Mouse (Mus musculus): Measurements from ENCODE around the gene Mmd.
A peak's percentile ranks its signal among the peaks of the same experiment; 100 is the strongest.

The Mmd gene

DNA sequence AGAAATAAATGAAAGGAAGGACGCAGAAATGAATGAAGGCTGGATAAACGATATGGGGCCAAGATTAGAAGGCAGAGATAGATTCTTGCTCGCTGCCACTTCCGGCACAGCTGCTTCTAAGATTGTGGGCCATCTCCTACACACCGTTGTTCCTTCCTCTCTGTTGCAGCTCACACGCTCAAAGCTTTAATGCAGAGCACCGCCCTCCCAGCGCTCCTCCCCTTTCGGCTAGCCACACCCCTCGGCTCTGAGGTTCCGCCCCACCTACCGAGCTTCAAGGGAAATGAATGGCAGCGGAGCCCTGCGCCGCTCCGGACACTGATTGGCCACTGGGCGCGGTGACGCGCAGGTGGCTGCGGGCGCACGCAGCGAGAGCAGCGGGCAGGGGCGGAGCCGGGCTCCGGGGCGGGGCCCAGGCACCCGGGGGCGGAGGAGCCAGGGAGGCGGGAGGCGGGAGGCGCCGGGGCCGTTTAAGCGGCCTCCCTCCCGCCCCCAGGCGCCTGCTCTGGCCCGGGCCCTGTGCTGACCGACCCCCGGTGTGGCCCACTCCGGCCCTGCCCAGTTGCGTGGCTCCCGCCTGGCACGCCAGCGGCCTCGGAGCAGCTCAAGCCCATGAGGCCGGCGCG, at the start of gene Mmd:
Mmd (plus strand) TSS at position 432 of the 626 bp plus-strand sequence.
- peak; percentile 96 for DNase-seq (ENCODE audit: low spot score)

DNA sequence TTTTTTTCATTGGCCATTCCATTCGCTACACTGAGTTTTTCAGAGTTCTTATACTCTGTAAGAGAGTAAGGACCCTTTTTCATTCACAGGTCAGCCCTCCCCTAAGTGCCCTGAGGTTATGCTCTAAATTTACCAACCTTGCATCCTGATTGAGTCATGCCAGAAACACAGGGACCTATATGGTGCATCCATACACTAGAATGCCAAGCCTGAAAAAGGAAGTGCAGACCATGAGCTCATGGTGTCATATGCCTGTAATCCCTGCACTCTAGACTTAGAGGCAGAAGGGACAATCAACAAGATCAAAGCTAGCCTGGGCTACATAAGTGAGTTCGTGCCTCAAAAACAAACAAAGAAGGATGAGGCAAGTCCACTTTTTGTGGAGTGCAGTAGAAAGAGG, 48.4 kb upstream of the Mmd start:
- no peak for DNase-seq (ENCODE audit: low spot score)

DNA sequence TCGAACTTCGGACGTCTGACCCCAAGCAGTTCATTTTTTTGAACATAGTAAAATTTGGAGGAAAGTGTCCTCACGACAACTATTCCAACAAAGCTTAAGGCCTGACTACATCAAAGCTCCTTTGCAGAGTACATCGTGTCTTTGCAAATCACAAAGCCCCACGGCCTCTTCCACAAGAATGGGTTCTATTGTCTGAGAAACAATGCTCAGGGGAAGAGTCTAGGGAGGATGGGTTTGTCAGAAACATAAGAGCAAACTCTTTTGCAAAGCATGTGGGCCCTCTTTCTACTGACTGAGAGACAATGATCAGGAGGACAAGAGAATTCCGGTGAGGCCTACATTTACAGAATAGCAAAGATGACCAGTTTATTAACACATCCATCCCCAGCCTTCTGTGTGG, 35.0 kb upstream of the Mmd start:
- no peak for DNase-seq (ENCODE audit: low spot score)

DNA sequence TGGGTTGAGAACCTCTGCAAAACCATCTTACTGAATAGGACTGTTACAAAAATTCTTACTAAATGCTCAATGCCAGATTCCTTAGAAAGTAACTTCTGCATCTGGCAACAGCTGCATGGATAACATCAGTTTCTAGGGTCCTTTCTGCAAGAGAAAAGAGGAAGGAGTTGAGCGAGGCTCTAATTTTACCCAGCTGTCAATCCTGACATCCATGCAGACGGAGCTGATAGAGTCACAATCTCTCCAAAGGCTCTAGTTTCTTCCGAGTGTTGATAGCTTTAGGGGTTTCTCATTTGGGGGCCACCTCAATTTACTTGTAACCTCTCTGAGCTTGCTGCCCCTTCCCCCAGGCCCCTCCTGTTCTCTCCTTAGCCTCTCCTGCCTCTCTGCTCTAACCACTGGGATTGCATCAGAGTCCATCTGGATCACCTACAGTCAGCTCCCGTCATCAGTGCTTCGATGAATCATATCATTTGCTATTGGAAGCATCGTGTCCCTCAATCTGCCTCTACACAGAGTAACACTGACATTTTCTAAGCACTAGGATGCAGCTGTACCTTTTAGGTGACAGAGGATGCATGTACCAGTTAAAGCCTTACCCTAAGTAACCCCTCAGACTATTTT, 29.1 kb upstream of the Mmd start:
- DNase-seq (ENCODE audit: low spot score), result no peak

- no peak for DNase-seq (ENCODE audit: low spot score)
These were observed 28.5 kb upstream of the Mmd start for GRCm38 (mm10) chr11:90220750-90221149.

GRCm38 (mm10) chr11:90224914-90225470, 24.3 kb upstream of the Mmd start:
- no peak for DNase-seq (ENCODE audit: low spot score)

DNA sequence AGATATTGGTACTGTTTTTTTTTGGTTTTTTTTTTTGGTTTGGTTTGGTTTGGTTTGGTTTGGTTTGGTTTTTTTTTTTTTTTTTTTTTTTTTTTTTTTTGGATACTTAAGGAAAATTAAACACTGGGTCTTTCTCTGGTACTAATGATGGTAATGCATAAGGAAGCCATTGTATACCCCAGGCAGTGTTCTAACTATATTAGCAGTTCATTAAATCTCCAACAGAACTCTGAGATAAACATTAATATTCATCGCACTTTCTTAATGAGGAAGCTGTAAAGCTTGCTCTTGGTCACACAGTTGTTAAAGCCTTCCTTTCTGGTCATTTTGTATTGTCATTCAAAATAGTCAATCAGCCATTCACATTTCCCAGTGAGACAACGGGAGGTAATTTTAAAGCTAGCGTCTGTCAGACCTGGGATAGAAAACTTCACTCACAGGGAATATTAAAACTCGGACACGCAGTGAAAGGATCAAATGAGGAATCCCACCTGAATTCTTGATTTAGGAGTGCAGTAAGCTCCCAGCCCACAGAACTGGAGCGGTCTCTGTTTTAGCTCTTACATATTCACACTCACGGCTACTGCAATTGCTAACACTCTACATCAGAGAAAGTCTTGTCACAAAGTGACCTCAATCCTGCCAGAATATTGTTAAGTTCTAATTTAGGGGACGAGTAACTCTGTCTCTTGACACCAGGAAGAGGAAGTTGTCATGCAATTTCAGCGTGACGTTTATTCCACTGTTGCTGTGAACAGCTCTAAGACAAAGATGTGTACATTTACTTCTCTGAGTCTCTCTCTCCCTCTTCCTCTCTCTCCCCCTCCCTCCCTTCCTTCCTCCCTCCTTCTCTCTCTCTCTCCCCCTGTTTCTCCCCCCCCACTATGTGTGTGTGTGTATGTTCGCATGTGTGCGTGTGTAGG, 22.0 kb upstream of the Mmd start:
- no peak for DNase-seq (ENCODE audit: low spot score)

- DNase-seq (ENCODE audit: low spot score), result no peak
These were observed 20.9 kb upstream of the Mmd start for GRCm38 (mm10) chr11:90228251-90228949.

DNA sequence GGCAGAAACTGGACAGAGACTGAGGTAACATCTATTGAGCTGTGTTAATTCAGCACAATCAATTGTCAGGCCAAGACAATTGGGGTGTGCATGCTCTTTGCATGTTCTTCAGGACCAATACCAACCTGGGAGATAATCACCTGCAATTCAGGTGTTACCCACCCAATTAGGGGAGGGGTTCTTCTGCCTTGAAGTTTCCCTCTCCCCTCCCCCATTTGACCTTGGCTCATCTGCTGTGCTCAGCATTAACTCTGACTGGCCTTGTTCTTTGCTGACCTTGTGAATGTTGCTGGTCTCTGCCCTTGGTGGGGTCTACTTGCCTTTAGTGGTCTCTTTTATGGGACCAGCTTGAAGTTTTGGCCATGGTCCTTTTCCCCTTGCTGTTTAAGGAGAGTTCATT, 19.5 kb upstream of the Mmd start:
- no peak for DNase-seq (ENCODE audit: low spot score)

DNA sequence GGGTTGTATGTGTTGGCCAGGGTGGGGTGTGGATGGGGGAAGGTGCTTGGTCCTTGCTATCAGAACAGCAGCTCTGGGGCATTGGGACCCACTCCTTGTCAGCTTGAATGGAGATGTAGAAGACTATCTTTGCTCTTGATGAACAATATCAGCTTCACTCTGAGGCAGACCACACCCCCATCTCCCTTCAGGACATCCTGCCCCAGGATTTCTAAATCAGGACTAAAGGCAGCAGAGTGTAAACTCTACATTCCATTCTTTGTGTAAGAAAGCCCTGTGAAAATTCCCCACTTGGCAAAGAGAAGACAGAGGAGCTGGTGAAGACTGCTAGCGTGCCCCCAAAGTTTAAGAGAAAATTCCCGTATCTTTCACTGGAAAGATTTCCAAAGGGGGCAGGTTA, 18.6 kb upstream of the Mmd start:
- DNase-seq (ENCODE audit: low spot score), result no peak

- no peak for DNase-seq (ENCODE audit: low spot score)
These were observed 17.6 kb upstream of the Mmd start for GRCm38 (mm10) chr11:90231631-90232030.

- no peak for DNase-seq (ENCODE audit: low spot score)
These were observed 16.6 kb upstream of the Mmd start for GRCm38 (mm10) chr11:90232685-90233084.

- no peak for DNase-seq (ENCODE audit: low spot score)
These were observed 14.0 kb upstream of the Mmd start for GRCm38 (mm10) chr11:90235221-90235620.

DNA sequence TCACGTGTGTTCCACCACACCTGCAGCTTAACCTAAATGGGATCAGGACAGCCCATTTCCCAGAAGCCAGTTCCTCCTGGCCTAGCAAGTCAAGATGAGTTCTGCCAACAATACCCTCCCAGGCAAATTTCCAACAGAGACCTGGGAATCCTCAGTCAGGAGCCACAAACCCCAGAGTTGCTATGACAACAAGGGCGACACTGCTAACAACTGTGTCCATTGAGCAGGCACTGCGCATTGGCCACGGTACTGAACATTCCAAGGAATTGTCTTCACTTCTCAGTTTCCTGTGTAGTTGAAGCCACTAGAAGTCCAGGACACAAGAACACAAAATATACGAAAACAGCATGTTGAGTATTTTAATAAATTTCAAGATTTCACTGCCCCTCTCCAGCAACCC, 11.6 kb upstream of the Mmd start:
- DNase-seq (ENCODE audit: low spot score), result no peak

GRCm38 (mm10) chr11:90238657-90239056, 10.6 kb upstream of the Mmd start:
- no peak for DNase-seq (ENCODE audit: low spot score)

GRCm38 (mm10) chr11:90240652-90241330, 8.5 kb upstream of the Mmd start:
- DNase-seq (ENCODE audit: low spot score), result no peak

DNA sequence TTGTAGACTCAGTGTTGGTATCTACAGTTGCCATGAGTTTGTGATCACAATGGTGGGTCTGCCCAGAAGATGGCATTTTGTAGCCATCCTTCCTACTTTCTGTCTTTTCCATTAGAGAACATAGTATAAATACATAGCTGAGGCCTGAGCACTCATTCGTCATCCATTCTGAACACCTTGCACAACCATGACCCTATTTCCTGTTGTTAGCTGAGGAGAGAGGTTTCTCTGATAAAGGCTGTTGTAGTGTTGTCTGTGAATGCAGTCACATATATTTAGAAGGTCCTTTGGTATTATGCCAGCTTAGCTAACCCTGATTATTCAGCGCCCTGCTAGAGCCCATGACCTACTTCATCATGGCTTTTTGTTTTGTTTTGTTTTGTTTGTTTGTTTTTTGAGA, 7.4 kb upstream of the Mmd start:
- DNase-seq (ENCODE audit: low spot score), result no peak

GRCm38 (mm10) chr11:90243300-90243699, 6.0 kb upstream of the Mmd start:
- DNase-seq (ENCODE audit: low spot score), result no peak

DNA sequence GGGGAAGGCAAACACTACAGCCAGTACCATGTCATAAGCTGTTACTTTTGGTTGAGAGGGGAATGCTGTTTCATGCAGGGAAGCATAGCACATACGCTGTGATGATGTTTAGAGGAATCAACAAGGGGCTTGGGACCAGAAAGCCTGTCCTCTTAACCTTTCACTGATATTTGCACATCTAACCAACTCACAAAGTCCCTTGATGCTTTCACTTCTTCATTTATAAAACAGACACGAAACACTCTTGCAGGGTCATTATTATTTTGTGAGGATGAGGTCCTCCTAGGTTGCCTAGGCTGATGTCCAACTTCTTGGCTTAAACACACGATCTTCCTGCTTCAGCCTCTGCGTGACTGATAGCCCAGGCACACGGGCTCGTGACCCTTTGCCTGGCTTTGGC, 3.6 kb upstream of the Mmd start:
- DNase-seq (ENCODE audit: low spot score), result no peak

GRCm38 (mm10) chr11:90246676-90247075, 2.6 kb upstream of the Mmd start:
- DNase-seq (ENCODE audit: low spot score), result no peak

DNA sequence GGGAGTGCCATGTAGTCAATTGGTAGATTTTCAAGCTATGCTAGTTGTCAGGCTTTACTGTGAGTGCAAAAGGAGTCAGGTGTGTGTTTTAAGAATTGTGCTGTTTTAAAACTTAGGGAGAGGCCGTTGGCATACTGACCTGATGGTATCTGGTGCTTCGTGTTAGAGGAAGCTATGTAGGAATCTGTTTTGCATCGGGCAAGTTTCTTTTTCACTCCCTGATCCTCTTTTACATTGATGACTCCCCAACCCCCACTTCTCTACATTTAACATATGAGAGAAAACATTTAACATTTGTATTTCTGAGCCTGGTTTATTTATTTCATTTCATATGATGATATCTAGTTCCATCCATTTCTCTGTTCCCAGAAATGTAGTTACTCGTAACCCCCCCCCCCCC, 1.5 kb upstream of the Mmd start:
- no peak for DNase-seq (ENCODE audit: low spot score)

DNA sequence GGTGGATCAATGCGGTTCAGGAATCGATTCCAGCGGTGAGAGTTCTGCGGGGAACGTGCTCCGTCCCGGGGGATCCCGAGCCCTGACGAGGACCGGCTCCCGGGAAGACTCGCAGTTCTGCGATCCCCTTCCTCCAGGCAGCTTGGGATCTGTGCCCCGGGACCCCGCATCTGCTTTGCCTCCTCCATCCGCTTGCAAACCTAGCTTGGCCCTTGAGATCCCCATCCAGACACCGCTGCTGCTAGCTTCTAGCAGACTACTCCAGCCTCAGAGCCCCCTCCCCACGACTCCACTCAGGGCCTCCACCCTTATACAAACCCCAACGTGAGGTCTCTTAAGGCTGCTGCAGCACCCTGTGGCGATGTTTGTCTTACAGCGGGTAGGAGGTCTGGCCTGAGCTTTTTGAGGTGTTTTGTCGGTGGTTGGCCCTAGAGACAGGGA, 465 bp downstream of the Mmd start:
- no peak for DNase-seq (ENCODE audit: low spot score)
